Mouse (Mus musculus) CD4-positive, CD25-positive, alpha-beta regulatory T cell, adult 2 months (primary cell): Measurements from ENCODE around the gene Ankrd65.
A peak's percentile ranks its signal among the peaks of the same experiment; 100 is the strongest.

Experiments
- DNase-seq: peaks from one replicate; pipeline ENCODE4 v3.0.0-alpha.2; 2012; ENCODE audit warnings: low read depth, low spot score

The Ankrd65 gene

DNA sequence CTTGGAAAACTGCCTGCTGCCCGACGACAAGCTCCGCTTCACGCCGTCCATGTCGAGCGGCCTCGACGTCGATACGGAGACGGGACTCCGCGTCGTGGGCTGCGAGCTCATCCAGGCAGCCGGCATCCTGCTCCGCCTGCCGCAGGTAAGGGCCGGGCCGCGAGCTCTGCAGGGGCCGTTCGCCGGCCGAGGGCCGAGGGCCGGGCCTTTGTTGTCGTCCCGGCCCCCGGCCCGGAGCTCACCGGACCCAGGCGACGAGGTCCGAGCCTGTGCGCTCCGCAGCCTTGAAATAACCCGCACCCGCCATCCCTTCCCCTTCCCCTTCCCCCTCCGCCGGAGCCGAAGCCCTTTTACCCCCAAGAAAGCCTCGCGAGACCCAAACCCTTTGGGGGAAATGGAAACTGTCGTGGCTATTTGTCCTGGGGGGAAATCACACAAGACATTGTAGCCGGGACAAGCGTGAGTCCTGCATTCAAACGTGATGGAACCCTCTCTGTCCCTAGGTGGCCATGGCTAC lies 22.5 kb downstream of the Ankrd65 start:
- DNase-seq: peak; percentile 49

DNA sequence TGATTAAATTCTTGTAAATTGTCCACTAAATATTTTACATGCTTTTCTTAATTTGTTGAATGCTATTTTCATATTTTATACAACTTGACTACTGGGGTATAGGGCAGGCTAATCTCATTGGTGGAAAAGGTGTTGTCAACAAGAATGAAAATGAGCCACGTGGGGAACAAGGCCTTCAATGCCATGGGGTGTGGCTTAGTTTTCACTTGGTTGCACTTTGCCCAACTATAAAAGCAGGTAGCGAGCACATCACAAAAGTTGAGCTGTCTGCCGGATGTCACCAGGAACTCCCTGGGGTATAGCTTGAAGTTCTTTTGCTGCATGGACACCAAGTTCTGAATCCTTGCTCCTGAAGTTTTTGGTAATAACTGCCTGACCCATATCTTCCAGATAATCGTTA lies 27.3 kb downstream of the Ankrd65 start:
- no peak for DNase-seq

DNA sequence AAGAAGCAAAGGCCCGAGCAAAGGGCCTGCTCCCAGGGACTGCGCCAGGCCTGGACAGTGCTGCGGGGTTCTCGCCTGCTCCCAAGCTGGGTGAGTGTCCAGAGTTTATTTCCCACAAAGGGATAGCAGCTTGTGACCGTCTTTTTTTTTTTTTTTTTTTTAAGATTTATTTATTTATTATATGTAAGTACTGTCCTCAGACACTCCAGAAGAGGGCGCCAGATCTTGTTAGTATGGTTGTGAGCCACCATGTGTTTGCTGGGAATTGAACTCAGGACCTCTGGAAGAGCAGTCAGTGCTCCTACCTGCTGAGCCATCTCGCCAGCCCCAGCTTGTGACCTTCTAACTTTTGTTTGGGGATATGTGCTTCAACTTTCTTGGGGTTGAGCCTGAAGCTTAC lies 30.8 kb downstream of the Ankrd65 start:
- DNase-seq: peak; percentile 67

DNA sequence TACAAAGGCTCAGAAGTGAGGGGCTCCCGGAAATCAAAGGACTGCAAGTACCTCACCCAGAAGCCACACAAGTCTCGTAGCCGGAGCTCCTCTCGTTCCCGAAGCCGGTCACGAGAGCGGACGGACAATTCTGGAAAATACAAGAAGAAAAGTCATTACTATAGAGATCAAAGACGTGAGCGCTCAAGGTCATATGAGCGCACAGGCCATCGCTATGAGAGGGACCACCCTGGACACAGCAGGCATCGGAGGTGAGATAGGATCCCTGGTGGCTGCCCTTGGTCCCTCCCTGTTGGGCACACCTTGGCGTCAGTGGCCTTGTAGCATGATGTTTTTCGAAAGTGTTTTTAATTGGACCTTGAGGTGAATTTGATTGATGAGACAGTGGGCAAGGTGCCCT lies 33.2 kb downstream of the Ankrd65 start:
- DNase-seq: no peak

DNA sequence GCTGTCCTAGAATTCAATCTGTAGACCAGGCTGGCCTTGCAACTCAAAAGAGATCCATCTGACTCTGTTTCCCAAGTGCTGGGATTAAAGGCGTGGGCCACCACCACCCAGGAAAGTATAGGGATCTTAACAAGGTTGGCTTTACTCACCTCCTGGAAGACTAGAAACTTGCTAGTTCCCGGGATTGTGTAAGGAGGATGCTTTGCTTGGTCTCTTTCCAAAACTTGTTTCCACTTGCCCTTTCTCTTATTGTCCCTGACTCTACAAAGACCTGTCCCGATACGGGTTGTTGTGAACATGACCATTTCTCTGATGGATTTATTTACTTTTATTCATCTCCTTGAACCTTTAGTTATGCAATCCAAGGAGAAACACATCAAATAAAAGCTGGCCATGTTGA lies 39.6 kb downstream of the Ankrd65 start:
- DNase-seq: no peak

DNA sequence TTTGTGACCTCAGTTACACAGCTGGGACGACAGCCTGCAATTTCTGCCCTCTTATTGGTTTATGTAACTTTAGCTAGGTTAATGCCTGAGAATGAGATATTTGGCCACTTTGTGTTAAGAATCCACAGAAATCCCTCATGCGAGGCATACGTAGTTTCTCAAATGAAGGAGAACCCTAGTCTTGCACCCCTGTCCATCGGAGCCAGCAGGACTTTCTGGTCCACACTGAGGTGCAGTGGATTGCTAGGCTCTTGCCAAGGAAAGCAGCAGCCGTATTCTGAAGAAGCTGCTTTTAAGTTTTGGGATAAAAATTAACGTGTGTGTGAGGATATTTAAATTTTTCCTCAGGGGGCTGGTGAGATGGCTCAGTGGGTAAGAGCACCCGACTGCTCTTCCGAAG lies 40.4 kb downstream of the Ankrd65 start:
- no peak for DNase-seq

DNA sequence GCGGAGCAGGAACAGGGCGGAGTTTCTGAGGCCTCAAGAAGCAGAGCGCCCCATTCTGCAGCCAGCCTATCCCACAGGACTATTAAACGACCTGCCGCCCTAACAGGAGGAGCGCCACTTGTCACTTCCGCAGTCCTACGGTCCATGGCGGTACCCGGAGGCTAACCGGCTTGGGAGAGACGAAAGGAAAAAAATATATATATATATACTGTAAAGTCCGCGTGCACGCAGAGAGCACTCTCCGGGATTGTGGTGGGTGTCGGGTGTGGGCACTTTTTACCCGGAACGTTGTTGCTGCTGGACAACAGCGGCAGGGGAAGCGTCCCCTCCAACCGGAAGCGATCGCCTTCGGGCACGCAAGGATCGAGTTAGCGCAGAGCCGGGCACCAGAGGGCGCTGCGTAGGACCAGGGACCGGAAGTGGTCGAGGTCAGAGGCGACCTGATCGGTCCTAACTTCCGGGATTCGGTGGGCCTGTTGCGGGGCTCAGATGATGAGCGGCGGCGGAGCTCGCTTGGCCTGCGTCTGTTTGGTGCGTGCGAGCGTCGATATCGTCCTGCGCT lies 41.0 kb downstream of the Ankrd65 start, which contains the start of gene Aurkaip1:
TSS of gene Aurkaip1 (plus strand) at position 68 of the 562 bp plus-strand sequence.
- peak; percentile 92 for DNase-seq

DNA sequence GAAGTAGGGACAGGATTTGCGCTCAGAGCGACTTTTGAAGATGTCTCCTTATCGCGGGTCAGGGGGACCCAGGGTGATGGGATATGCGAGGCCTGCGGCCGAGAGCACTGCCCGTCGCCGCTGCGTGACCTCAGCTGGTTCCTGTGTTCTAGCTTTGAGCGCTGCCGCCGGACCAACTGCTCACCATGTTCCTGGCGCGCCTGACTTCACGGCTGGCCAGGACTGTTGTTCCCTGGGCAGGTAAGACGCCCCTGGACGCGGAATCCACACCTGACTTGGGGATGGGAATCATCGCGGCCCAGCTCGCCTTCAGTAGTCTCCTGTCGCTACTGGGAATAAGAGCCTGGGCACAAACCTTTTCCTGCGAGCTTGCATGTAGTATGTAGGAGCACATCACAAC lies 41.6 kb downstream of the Ankrd65 start:
- no peak for DNase-seq

DNA sequence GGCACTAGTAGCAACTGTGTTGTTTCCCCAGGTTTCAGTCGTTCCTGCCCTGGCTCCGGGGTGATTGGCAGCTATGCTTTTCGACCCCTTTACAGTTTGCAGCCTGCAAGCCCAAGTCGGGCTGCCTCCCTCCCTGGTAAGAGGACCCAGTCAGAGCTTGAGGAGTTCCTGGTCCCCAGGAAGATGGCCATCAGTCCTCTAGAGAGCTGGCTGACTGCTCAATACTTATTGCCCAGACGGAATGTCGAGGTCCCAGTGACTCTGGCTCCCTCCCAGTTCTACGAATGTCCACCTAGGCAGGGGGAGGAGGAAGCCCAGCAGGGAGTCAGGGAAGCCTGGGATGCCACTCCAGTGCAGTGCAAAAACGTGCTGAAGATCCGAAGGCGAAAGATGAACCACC lies 42.1 kb downstream of the Ankrd65 start:
- DNase-seq: no peak

DNA sequence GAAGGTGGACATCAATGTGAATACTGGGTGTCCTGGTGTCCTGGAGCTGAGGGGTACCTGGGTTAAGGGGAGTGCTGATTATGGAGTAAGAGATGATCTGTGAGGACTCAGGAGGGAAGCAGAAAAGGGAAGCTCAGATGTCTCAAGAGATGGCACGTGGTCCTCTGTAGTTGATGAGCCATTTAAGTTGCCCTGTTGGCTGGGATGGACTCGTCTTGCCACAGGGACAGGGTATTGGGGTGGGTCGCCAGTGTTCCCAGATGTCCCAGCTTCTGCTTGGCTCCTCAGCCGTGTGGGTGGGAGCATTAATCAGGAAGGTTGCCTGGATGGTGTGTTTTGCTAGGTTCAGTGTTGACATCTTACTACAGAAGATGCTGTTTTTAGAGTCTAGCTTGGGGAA lies 43.0 kb downstream of the Ankrd65 start:
- no peak for DNase-seq

DNA sequence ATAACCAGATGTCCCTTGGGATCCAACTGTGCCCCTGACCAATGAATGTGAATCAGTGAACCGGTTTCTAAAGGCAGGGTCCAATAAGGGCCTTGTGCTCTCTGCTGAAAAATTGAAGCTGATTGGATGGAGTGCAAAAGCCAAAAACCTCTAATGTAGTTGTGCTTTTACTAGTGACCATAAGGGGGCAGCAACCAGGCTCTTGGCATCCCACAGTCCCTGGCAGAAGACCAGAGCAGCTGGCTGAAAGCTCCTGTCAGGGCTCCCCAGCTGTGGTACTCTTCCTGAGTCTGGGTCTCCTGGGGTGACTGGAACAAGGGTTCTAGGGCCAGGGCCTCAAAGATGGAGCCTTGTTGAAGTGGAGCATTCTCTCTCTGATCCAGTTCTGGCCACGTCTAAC lies 43.6 kb downstream of the Ankrd65 start:
- DNase-seq: peak; percentile 83

DNA sequence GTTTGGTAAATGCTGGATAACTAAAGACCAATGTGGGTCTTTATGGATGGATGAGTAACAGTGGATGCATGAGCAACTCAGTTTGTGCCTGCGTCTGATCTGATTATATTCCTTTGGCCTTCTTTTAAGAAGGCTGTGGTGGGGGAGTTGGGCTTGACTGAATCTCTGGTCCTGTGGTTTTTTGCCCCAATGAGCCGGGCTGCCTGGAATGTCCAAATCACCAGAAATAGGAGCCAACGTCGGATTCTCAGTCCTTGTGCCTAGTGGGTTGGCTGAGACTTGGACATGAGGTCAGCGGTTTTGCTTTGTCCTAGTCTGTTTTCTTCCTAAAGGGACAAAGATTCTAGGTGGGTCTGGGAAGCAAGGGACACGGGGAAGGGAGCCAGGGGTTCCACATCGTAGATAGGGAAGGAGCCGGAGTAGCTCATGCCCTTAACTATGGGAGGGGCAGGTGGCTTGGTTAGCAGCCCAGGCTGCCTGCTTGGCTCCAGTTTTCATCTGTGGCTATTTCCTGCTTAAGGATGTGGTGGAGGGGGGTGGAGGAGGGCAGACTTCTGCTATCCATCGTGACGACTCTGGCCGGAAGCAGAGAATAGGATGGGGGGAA lies 47.3 kb downstream of the Ankrd65 start:
- no peak for DNase-seq

DNA sequence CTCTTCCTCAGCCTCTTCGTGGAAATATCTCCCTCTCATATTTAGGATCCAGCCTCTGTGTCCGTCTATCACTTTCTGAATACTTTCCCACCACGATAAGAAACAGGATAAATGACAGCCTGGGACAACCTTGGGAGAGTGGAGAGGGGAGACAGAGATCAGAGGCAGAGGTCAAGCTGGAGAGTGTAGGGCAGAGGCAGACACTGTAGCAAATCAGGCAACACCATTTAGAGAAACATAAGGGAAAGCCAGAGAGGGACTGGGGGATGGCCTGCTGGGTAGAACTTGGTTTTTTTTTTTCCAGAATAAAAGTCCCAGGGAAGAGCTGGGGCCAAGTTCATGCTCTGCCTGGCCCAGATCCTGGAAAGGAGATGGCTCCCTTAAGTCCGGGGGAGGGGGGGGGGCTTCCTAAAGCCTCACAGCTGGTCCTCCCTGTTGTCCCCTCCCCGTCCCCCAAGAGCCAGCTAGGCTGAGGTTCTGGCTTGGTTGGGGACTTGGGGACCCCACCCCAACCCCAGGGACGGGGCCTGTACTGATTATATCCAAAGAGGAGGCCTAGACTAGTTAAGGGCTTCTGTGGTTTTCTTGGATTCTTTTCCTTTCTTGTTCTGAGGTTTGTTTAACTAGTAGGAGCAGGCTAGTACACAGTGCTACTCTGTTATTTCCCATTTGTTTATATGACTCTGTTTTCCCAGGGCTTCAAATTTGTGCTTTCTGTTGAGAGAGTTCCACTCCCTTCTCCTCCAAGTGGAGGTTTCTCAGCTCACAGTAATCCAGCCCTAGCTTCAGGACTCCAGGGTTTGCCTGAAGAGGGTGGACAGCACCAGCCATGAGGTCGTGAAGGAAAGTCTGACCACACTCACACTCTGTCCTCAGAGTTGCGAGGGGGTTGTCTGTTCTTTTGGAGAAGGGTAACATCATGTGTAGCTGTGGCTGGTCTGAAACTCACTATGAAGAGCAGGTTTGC lies 48.2 kb downstream of the Ankrd65 start:
- DNase-seq: no peak

DNA sequence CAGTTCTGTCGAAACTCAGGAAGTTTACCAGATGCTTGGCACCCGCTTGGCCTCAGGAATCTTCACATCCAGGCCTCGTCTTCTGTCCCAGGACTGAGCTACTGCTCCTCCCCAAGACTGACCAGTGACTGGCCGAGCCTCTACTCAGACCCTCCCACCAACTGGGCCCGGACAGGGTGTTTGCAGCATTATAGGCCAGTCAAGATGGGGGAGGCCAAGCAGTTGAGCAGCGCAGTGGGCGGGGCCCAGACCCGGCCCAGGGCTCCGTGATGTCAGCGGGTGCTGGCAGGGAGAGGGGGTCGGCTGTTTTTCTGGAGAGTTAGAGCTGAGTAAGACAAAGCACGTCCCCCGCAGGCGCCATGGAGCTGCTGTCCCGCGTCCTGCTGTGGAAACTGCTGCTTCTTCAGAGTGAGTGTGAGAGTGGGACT lies 49.3 kb downstream of the Ankrd65 start, which contains the start of gene Mxra8:
TSS of gene Mxra8 (plus strand) at position 198 of the 428 bp plus-strand sequence.
- no peak for DNase-seq

DNA sequence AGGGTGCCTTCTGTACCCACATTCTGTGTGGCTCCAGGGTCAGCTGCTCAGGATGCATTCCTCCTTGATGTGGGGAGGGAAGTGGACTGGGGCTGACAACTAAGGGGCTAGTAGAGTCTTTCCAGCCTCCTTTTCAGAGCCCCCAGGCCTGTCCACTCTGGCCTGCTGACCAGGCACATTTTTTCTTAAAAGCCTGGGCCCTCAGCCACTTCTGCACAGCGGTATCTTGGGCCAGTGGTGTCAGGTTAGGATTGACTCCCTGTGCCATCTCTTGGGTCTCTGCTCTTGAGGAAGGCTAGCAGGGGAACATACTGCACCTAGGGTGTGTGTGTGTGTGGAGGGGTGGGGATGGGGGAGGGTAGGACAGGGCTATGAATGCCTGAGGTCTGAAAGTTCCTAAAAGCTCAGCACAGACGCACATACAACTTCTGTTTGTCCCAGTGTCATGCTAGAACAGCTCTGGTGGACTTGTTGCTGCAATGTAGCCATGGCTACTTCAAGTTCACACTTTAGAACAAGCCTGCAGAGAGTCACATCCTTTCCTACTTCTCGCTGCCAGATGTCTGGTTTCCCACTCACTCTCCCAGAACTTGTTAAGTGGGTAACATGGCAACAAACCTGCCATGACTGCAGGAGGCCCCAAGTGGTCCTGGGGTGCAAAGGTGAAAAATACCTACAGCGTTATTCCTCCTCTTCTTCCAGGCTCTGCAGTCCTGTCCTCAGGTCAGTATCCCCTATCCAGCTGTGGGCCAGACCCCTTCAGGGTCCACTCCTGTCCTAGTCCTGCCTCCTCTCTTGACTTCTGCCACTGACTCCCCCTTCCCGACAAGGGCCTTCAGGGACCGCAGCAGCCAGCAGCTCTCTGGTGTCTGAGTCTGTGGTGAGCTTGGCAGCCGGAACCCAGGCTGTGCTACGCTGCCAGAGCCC lies 50.1 kb downstream of the Ankrd65 start:
- DNase-seq: peak; percentile 20

DNA sequence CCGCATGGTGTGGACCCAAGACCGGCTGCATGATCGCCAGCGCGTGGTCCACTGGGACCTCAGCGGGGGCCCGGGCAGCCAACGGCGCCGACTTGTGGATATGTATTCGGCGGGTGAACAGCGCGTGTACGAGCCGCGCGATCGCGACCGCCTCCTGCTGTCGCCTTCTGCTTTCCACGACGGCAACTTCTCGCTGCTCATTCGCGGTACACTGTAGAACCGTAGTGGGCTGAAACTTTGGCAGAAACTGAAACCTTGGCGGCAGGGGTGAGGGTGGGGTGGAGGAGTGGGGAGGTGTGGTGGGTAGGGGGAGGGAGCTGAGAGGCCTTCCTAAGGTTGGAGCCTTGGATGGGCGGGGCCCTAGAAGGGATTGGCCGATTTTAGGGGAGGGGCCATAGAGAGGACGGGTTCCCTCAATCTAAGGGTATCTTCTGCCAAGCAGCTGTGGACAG lies 50.8 kb downstream of the Ankrd65 start:
- peak; percentile 87 for DNase-seq

DNA sequence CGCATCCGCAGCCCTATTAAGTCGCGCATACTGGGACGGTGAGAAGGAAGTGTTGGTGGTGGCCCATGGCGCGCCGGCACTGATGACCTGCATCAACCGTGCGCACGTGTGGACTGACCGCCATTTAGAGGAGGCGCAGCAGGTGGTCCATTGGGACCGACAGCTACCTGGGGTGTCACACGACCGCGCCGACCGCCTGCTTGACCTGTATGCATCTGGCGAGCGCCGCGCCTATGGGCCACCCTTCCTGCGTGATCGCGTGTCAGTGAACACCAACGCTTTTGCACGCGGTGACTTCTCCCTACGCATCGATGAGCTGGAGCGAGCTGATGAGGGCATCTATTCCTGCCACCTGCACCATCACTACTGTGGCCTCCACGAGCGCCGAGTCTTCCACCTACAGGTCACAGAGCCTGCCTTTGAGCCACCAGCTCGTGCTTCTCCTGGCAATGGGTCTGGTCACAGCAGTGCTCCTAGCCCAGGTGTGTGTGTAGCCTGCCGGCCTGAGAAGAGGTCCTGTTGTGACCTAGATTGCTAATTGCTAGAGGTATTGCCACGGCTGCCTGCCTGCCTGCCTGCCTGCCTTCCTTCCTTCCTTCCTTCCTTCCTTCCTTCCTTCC lies 51.5 kb downstream of the Ankrd65 start:
- peak; percentile 30 for DNase-seq

DNA sequence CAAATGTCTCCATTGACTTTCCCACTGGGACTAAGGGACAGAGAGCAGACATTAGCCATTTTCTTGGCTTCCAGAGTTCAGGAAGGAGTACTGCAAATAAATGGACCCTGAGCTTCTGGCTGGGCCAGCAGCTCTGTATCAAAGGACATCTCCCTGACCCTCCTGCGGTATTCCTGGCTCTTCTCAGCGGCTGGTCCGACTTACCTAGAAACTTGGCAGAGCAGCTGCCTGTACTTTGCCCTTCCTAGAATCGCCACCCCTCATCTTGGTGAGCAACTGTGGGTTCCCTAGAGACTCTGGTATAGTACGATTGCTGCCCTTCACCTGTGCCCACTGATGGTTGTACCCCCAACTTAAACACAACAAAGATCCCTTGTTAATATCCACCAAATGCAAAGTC lies 53.0 kb downstream of the Ankrd65 start:
- DNase-seq: no peak

DNA sequence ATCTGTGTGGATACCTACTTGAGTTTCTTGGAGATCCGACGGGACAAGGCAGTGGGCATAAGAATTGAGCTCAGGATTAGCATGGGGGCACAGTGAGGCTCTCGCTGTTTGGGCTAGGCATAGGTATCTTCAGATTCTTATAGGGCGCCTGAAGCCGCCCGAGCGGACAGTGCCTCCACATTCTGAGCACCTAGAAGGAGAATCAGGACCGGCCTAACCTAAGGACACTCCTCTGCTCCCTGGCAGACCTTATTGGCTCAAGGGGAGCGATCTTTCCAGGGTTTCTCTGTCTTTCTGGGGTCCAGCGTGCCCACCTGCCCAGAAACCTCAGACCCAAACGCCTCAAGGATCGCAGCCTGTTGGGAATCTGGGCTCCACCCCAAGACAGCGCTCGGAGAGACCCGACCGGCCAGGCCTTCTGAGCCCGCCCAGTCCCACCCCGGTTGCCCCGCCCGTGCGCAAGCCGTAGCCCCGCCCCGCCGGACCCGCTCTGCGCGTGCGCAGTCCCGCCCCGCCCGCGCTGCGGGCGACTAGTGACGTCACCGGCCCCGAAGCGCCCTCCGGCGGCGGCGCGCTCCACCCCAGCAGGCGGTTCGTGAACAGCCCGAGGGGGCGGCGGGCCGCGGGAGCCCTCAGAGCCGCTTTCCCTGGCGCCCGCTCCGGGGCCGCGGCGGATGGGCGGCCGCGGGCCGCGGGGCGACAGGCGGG lies 56.8 kb downstream of the Ankrd65 start, which contains the start of gene Dvl1:
TSS of gene Dvl1 (plus strand) at position 532 of the 708 bp plus-strand sequence.
- peak; percentile 96 for DNase-seq
